Mouse (Mus musculus): Measurements from ENCODE around the gene Lcat. TPM values are rescaled to one million over a fixed set of nuclear protein-coding genes. Genes with fewer than 3 reads are reported as not detected.

Gene Lcat
- polyA plus RNA-seq, 1 experiment from 2014 or later, result 1.3 TPM

DNA sequence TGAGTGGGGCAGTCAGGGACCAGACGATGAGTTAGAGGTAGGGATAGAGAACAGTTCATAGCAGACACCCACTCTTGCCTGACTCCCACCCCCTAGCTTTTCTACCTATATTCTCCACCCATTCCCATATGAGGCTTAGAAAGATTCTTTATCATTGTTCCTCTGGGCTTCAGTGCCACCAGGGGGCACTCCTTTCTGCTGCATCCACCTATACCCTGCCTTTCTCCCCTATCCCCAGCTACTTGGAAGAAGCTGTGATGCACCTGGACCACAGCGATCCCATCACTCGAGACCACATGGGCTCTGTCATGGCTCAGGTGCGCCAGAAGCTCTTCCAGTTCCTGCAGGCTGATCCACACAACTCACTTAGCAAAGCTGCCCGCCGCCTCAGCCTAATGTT, 50.8 kb downstream of the Lcat start:
- in situ Hi-C loops (cut with MboI; ENCODE audit: low pct_unique_long_range_greater_than_20kb), result loop anchor here (5.0 kb wide), 1 partner anchor 35 kb away; no protein-coding TSS in a partner anchor
- ChIA-PET CTCF (interaction anchor here (0.7 to 3.3 kb wide), 11 partner anchors 9 to 131 kb away, joined by 3 to 13 read pairs (median 4); partner anchors contain the start of gene Edc4), POLR2A (no interaction called here)
- no peaks in the 10 kb centered on the region for H3K27me3 ChIP-seq
- DNase-seq (ENCODE audit: low read depth, low spot score) (no peak), ATAC-seq (no peak)
- no peak for TF ChIP-seq CTCF (IDR thresholded peaks at IDR 0.05)

- POLR2A ChIA-PET, result interaction anchor here (1.4 kb wide), 1 partner anchor 10 kb away, joined by 4 read pairs; the partner anchor contains the start of gene Edc4
- no peaks in the 10 kb centered on the region for H3K27me3 ChIP-seq
- no peak for ATAC-seq
- in situ Hi-C loops (cut with MboI; ENCODE audit: low pct_unique_long_range_greater_than_20kb), result loop anchor here (5.0 kb wide), 1 partner anchor 36 kb away; no protein-coding TSS in a partner anchor
- CTCF ChIA-PET, result interaction anchor here (1.0 to 3.3 kb wide), 3 partner anchors 17 to 56 kb away, joined by 3 to 13 read pairs (median 3); no protein-coding TSS in a partner anchor
- no peak for TF ChIP-seq CTCF (IDR thresholded peaks at IDR 0.05)
- no peak for DNase-seq (ENCODE audit: low read depth, low spot score)
Measured at GRCm38 (mm10) chr8:105890870-105891269, 52.3 kb downstream of the Lcat start.

DNA sequence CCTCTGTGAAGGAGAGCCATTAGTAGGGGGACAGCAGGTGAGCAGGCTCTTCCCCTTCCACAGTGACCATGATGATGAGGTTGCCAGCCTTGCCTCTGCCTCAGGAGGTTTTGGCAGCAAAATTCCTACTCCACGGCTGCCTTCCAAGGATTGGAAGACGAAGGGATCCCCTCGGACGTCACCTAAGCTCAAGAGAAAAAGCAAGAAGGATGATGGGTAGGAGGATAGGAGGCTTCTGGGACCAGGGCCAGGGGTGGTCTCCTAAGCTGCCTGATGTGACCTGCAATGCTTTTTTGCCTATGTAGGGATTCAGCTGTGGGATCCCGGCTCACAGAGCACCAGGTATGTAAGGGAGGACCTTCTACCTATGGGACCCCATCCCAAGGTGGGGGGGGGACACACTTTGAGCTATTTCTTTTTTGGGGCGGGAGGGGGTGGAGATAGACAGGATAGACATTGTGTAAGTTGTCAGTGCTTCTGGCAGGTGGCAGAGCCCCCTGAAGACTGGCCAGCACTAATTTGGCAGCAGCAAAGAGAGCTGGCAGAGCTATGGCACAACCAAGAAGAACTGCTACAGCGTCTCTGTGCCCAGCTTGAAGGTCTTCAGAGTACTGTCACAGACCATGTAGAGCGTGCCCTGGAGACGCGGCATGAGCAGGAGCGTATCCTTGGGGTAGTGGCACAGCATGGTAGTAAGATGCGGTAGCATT, 53.3 kb downstream of the Lcat start:
- H3K27me3 ChIP-seq, result no peaks in the 10 kb centered on the region
- POLR2A ChIA-PET, result no interaction called here
- no peak for ATAC-seq
- CTCF ChIA-PET, result interaction anchor here (0.5 to 3.3 kb wide), 4 partner anchors 18 to 65 kb away, joined by 3 to 13 read pairs (median 3); no protein-coding TSS in a partner anchor
- in situ Hi-C loops (cut with MboI; ENCODE audit: low pct_unique_long_range_greater_than_20kb), result loop anchor here (5.0 kb wide), 1 partner anchor 37 kb away; no protein-coding TSS in a partner anchor
- no peak for TF ChIP-seq CTCF (IDR thresholded peaks at IDR 0.05)
- DNase-seq (ENCODE audit: low read depth, low spot score), result no peak

Other genes with a start within 250 kb of the Lcat start
- gene Acd, start 242.3 kb downstream of the Lcat start, polyA plus RNA-seq (2021), result 39.2 TPM
- 23.3 TPM for gene Pard6a, start 242.2 kb downstream of the Lcat start, polyA plus RNA-seq (2021)
- gene 4933405L10Rik, start 235.7 kb downstream of the Lcat start, polyA plus RNA-seq (2021), result 1.0 TPM
- gene Enkd1, start 235.2 kb downstream of the Lcat start, polyA plus RNA-seq (2021), result 39.5 TPM
- gene Gfod2, start 184.7 kb downstream of the Lcat start, polyA plus RNA-seq (2021), result 23.6 TPM
- gene Ranbp10, start 116.0 kb downstream of the Lcat start, polyA plus RNA-seq (2021), result 25.3 TPM
- gene Tsnaxip1, start 115.7 kb downstream of the Lcat start, polyA plus RNA-seq (2021), result 0.24 TPM
- 38.4 TPM for gene Cenpt, start 90.1 kb downstream of the Lcat start, polyA plus RNA-seq (2021)
- gene Thap11, start 88.2 kb downstream of the Lcat start, polyA plus RNA-seq (2021), result 49.7 TPM
- 19.1 TPM for gene Nutf2, start 82.8 kb downstream of the Lcat start, polyA plus RNA-seq (2021)
- gene Edc4, start 62.5 kb downstream of the Lcat start, polyA plus RNA-seq (2021), result 50.9 TPM
- 0.47 TPM for gene Nrn1l, start 49.8 kb downstream of the Lcat start, polyA plus RNA-seq (2021)
- gene Pskh1, start 42.9 kb downstream of the Lcat start, polyA plus RNA-seq (2021), result 36.4 TPM
- 1.3 TPM for gene Ctrl, start 9.5 kb downstream of the Lcat start, polyA plus RNA-seq (2021)
- 61.7 TPM for gene Psmb10, start 4.9 kb downstream of the Lcat start, polyA plus RNA-seq (2021)
- gene Slc12a4, start 22.7 kb upstream of the Lcat start, polyA plus RNA-seq (2021), result 76.0 TPM
- not detected for gene Dpep3, start 36.0 kb upstream of the Lcat start, polyA plus RNA-seq (2021)
- gene Dus2, start 48.0 kb upstream of the Lcat start, polyA plus RNA-seq (2021), result 15.4 TPM
- 0.14 TPM for gene Dpep2nb, start 62.6 kb upstream of the Lcat start, polyA plus RNA-seq (2021)
- gene Ddx28, start 68.5 kb upstream of the Lcat start, polyA plus RNA-seq (2021), result 12.7 TPM
- gene Nfatc3, start 115.5 kb upstream of the Lcat start, polyA plus RNA-seq (2021), result 33.5 TPM
- gene Esrp2, start 193.6 kb upstream of the Lcat start, polyA plus RNA-seq (2021), result 3.3 TPM
- gene Pla2g15, start 207.0 kb upstream of the Lcat start, polyA plus RNA-seq (2021), result 24.6 TPM
- 129 TPM for gene Slc7a6, start 225.5 kb upstream of the Lcat start, polyA plus RNA-seq (2021)